Mouse (Mus musculus) cortical plate, adult 2 months (tissue): ENCODE results near the gene Ccdc30. TPM values are rescaled to one million over a fixed set of nuclear protein-coding genes. Genes with fewer than 3 reads are reported as not detected.
"Not testable (repeated sequence)": the region's sequence is repeated elsewhere in the genome, so short reads cannot be mapped to it uniquely, and the experiment has no call there.

Experiments
- H3K27ac ChIP-seq: fragments of 200-500 bp; 2 replicates; pipeline ENCODE4 v1.5.1; 2012; ENCODE audit warnings: low read length, control low read depth, inconsistent platforms; ENCODE audit not compliant: insufficient read depth
- H3K4me1 ChIP-seq: fragments of 200-500 bp; 2 replicates; pipeline ENCODE4 v1.6.1; 2011; ENCODE audit warnings: low read length; ENCODE audit not compliant: control insufficient read depth, insufficient read depth
- H3K4me3 ChIP-seq: fragments of 200-500 bp; 2 replicates; pipeline ENCODE4 v1.5.1; 2011; ENCODE audit warnings: mild to moderate bottlenecking, low read length, control low read depth; ENCODE audit not compliant: insufficient read depth
- CTCF ChIP-seq: fragments of 200-500 bp; IDR thresholded peaks from 2 replicates; pipeline ENCODE4 v1.5.1; 2011; ENCODE audit warnings: mild to moderate bottlenecking, control low read depth, low read length; ENCODE audit not compliant: insufficient read depth; ENCODE audit errors: extremely low read depth
- POLR2A ChIP-seq: fragments of 200-500 bp; IDR thresholded peaks from 2 replicates; pipeline ENCODE4 v1.6.1; 2011; ENCODE audit warnings: mild to moderate bottlenecking, low read length, control low read depth; ENCODE audit not compliant: insufficient read depth; ENCODE audit errors: extremely low read depth
- polyA plus RNA-seq: library from polyadenylated mRNA; depleted of rRNA; stranded (reverse); fragments of >200 nt; gene quantifications from 2 replicates; pipeline ENCODE4 v1.2.3, GENCODE M21; 2012; rRNA removed

The Ccdc30 gene
- polyA plus RNA-seq, 1 experiment = 15.3 TPM

DNA sequence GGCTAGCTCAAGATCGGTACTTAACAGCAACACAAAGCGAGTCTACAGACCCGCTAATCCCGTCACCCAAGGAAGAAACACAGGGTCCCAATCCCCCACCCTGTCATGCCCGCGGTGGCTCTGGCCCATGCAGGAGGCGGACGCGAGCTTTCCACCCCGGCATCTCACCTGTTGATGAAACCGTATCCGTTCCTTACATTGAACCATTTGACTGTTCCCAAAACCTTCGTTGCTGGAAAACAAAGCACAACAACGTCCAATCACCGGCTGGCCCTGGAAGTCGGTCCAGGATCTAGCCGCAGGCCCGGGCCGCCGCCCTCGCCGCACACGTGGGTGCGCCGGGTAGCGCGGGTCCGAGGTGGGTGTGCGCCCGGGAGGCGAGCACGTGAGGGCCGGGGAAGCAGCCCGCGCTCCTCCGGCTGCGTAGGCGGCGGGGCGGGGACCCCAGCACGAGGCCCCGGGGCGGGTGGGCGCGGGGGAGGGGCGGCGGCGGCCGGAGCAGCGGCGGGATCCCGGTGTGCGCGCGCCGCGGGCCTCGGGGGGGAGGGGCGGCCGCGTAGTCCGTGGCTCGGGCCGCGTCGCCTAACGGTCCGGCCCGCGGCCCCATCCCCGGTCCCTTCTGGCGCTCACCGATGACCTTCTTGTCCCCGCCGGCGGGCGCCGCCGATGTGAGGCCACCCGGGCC is 121.6 kb downstream of the Ccdc30 start:
- Histone ChIP-seq H3K4me3 (peak overlapping the region; percentile 87), H3K27ac (no peak overlapping the region), H3K4me1 (peaks cover 5% of the 10 kb centered on the region; the same call in 1 of the 2 replicates)
- TF ChIP-seq CTCF (no peak), POLR2A (no peak)

DNA sequence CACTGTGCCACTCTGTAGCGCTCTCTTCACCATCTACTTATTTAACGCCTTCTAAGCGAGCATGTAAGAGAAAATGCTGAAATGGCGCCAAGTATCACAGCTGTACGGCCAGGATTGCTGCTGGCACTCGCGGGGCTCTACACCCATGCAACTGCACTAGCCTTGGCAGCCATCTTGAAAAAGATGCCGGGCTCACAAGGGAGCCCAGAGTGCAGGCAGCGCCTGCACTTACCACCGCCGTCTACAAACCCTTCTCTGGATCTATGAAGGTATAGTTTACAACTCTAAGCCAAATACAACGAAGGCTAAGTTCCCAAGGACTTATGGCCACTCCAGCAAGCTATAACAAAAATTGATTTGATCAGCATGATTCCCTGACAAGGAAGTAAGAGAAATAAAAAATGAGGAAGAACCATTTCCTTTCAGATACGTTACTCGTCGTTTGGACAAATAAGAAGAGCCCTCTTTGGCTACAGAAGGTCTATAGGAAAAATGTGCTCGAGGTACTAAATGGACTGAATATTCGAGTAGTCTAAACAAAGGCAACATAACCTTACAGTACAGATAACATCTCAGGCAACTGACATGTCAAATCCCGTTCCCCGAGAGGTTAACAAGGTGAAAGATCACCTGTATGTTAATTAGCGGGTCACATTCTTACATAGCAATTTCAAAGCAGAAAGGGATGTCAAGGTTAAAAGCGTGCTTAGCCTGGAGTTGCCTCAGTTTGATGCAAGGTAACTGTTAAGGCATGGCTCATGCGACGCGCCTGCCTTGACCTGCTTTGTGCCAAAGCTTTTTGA is 122.3 kb downstream of the Ccdc30 start:
- H3K4me1 ChIP-seq = peaks cover 5% of the 10 kb centered on the region; the same call in 1 of the 2 replicates
- TF ChIP-seq CTCF = no peak
- TF ChIP-seq POLR2A = no peak
- H3K27ac ChIP-seq = no peak overlapping the region
- H3K4me3 ChIP-seq = peak overlapping the region; percentile 87

DNA sequence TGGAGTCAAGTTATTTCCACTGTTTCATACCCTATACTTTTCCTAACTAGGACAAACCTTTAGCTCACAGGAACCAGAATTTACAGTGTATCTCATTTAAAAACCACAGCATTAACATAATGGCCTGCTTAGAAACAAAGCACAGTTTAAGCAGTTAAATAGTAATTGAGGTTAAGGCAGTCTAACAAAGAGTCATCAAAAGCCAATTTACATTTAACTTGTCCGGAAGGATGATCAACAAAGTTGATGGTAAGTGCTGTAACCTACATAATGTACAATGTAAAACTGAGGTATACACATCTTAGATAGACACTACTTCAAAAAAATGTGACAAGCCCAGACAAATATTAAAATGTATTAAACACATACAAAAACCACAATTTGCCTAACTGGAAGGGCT is 123.4 kb downstream of the Ccdc30 start:
- peak overlapping the region; percentile 87; the same call in 1 of the 2 replicates for H3K4me3 ChIP-seq
- no peak overlapping the region for H3K27ac ChIP-seq

DNA sequence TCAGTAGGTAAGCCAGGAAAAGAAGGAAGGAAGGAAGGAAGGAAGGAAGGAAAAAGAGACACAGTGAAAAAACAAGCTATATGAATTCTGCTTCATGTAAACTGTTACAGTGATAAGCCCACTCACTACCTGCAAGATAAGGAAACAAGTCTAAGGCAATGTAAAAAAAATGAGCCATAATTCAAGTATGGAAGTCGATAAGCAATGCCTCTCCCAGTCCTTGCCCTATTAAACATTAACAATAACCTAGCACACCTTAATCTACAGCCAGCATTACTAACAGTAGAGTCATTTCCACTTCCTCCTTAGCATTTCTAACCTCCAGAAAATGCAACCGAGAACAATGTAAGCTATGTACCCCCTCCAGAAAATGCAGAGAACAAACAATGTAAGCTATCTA is 130.0 kb downstream of the Ccdc30 start:
- no peak overlapping the region for H3K4me3 ChIP-seq
- H3K27ac ChIP-seq = no peak overlapping the region
- no peak for TF ChIP-seq CTCF
- no peak for TF ChIP-seq POLR2A
- 0 out of 2 replicates have a peak, but pooled peaks cover 2% of the 10 kb centered on the region for H3K4me1 ChIP-seq

More for the DNA sequence above, 123.4 kb downstream of the Ccdc30 start:
- no peak for TF ChIP-seq CTCF
- TF ChIP-seq POLR2A = no peak
- H3K4me1 ChIP-seq = peaks cover 5% of the 10 kb centered on the region; the same call in 1 of the 2 replicates

DNA sequence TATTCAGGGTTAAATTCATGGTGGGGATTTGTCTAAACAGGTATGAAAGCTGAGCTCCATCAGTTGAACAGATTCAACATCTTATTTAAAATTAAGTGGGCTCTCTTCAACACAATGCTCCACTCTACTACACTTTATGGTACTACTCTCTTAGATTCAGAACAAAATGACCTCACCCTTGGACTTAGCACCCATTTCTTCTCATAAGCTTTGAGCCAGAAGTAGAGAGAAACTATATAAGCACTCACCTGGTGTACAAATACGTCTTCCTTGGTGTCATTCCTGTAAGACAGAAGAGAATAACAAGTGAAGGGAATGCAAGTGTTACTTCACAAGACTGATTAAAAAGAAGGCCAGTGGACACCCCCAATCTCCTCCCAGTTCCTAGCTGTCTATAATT is 130.5 kb downstream of the Ccdc30 start:
- TF ChIP-seq CTCF (no peak), POLR2A (no peak)
- no peak overlapping the region for H3K27ac ChIP-seq
- 0 out of 2 replicates have a peak, but pooled peaks cover 2% of the 10 kb centered on the region for H3K4me1 ChIP-seq
- no peak overlapping the region for H3K4me3 ChIP-seq

DNA sequence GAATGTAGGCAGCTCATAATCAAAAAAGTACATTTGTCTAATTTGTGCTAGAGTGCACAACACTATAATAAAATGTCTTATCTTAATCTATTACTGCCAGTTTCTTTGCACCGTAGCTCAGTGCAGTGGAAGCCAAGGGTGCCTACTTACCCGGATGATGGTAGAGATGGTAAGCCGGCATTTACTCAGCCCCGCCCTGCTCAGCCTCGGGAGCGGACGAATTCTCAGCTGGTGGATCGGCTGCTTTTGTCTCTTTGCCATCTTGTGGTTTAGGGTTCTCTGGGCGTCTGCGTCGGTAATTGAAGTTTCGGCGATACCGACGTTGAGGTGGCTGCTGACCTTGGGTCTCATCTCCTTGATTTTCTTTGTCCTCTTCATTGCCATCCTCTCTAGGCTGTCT is 136.5 kb downstream of the Ccdc30 start:
- H3K4me3 ChIP-seq, H3K4me1 ChIP-seq, H3K27ac ChIP-seq: not testable (repeated sequence)

DNA sequence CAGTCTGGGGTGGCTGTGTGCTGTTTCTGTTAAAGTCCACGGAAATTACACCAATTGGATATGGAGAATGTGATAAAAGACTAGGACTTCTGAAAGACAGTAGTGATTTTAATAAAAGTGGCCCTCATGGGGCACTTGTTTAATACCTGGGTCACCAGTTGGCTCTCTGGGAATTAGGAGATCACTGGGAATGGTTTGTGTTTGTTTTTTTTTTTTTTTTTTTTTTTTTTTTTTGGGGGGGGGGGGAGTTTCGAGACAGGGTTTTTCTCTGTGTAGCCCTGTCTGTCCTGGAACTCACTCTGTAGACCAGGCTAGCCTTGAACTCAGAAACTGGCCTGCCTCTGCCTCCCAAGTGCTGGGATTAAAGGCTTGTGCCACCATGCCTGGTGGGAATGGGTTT is 139.6 kb downstream of the Ccdc30 start:
- no peak overlapping the region for H3K4me3 ChIP-seq
- H3K4me1 ChIP-seq = no peaks in the 10 kb centered on the region
- no peak for TF ChIP-seq CTCF
- TF ChIP-seq POLR2A = no peak
- H3K27ac ChIP-seq = peak overlapping the region; percentile 54; the same call in 1 of the 2 replicates

DNA sequence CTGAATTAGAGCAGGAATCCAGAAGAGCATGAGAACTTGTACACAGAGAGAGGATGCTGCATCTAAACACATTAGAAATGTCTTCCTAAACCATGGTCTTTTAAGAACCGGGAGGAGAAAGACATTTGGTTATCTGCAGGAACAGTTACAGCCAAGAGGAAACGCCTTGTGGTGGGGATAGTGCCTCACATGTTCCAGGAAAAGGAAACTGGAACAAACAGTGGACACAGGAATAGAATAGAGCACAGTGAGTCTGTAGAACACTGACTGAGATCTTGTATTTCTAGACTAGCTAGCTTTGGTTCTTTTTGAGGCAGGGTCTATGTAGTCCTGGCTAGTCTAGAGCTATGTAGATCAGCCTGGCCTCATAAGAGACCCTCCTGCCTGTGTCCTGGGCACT is 140.1 kb downstream of the Ccdc30 start:
- TF ChIP-seq CTCF (no peak), POLR2A (no peak)
- Histone ChIP-seq H3K4me1 (no peaks in the 10 kb centered on the region), H3K27ac (peak overlapping the region; percentile 76; the same call in 1 of the 2 replicates), H3K4me3 (no peak overlapping the region)

DNA sequence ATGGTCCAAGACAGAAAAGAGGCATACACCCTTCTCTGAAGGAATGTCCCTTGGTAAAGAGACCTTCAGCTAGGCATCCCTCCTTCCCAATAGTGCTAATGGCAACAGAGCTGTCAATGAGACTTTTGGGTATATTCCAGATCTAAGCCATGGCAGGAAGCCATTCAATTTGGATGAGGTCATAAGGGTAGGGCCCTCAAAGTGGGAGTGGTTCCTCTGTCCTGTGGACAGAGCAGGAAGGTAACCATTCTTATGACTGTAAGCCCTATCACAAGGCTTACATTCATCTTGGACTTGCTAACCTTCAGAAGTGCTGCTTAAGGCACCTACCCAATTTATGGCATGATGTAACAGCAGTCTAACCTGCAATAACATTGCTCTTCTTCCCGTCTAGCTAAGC is 140.7 kb downstream of the Ccdc30 start:
- H3K4me1 ChIP-seq = no peaks in the 10 kb centered on the region
- TF ChIP-seq POLR2A (no peak), CTCF (no peak)
- peak overlapping the region; percentile 76; the same call in 1 of the 2 replicates for H3K27ac ChIP-seq

More for the DNA sequence above, 140.7 kb downstream of the Ccdc30 start:
- H3K4me3 ChIP-seq = no peak overlapping the region

Other genes starting within 250 kb of the Ccdc30 start
- gene Zfp691, start 241.3 kb downstream of the Ccdc30 start, polyA plus RNA-seq = 8.1 and 8.8 TPM in 2 replicates
- 0.55 and 0.56 TPM in 2 replicates for gene Ermap, start 225.5 kb downstream of the Ccdc30 start, polyA plus RNA-seq
- 29.2 and 29.9 TPM in 2 replicates for gene Svbp, start 220.2 kb downstream of the Ccdc30 start, polyA plus RNA-seq
- 1.2 TPM in 2 replicates for gene Tmem269, start 197.3 kb downstream of the Ccdc30 start, polyA plus RNA-seq
- gene AU022252, start 182.8 kb downstream of the Ccdc30 start, polyA plus RNA-seq = 13.0 TPM in 2 replicates
- gene P3h1, start 182.6 kb downstream of the Ccdc30 start, polyA plus RNA-seq = 10.6 and 10.8 TPM in 2 replicates
- gene Cldn19, start 160.1 kb downstream of the Ccdc30 start, polyA plus RNA-seq = 0.32 and 0.58 TPM in 2 replicates
- gene Ybx1, start 120.9 kb downstream of the Ccdc30 start, polyA plus RNA-seq = 226 and 233 TPM in 2 replicates
- gene Ppih, start 95.0 kb downstream of the Ccdc30 start, polyA plus RNA-seq = 21.6 and 24.5 TPM in 2 replicates
- 9.6 and 10.2 TPM in 2 replicates for gene Ppcs, start 6.9 kb upstream of the Ccdc30 start, polyA plus RNA-seq
- gene Zmynd12, start 7.3 kb upstream of the Ccdc30 start, polyA plus RNA-seq = 0.32 and 0.48 TPM in 2 replicates
- gene Rimkla, start 77.1 kb upstream of the Ccdc30 start, polyA plus RNA-seq = 8.4 and 9.0 TPM in 2 replicates
- gene Foxj3, start 121.5 kb upstream of the Ccdc30 start, polyA plus RNA-seq = 36.2 and 38.3 TPM in 2 replicates
- gene Frg2f1, start 124.0 kb upstream of the Ccdc30 start, polyA plus RNA-seq = 12.5 and 15.8 TPM in 2 replicates
- gene Guca2a, start 222.2 kb upstream of the Ccdc30 start, polyA plus RNA-seq = not detected in 2 replicates
- not detected in 2 replicates for gene Guca2b, start 243.4 kb upstream of the Ccdc30 start, polyA plus RNA-seq